Mouse (Mus musculus): ENCODE measurements around the gene Art1. TPM values are rescaled to one million over a fixed set of nuclear protein-coding genes. Genes with fewer than 3 reads are reported as not detected.

The Art1 gene
- polyA plus RNA-seq, 1 experiment, result 0.34 TPM

DNA sequence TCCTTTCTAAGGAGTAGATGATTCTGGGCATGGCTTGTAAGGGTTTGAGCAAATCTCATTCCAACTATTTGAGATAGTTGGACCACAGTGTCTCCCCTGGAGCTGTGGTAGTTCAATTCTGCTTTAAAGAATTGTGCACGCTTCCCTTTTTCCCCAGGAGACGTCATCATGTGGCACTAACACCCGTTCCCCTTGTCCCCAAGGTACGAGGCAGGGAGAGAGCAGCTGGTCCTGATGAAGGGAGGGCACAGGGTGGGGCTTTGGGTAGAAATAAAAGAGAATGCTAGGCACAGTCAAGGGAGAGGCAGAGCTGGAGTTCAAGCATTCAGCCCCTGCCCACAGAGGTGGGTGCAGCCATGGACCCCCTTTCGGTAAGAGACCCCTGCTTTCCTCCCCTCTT is 18.7 kb upstream of the Art1 start, which contains the start of gene Trpc2:
Gene Trpc2 (plus strand): TSS at position 301 of the 400 bp plus-strand sequence.
- DNase-seq (ENCODE audit: low read depth), result no peak
- TF ChIP-seq CTCF (IDR thresholded peaks at IDR 0.05; ENCODE audit: borderline replicate concordance, extremely low read depth, insufficient read depth, insufficient read length), result no peak
- no peak for TF ChIP-seq POLR2A (IDR thresholded peaks at IDR 0.05; ENCODE audit: borderline replicate concordance, extremely low read depth, insufficient read depth, insufficient read length, poor library complexity, severe bottlenecking)

- TF ChIP-seq CTCF (IDR thresholded peaks at IDR 0.05; ENCODE audit: borderline replicate concordance, extremely low read depth, insufficient read depth, insufficient read length) (no peak), POLR2A (IDR thresholded peaks at IDR 0.05; ENCODE audit: borderline replicate concordance, extremely low read depth, insufficient read depth, insufficient read length, poor library complexity, severe bottlenecking) (no peak)
- DNase-seq (ENCODE audit: low read depth), result no peak
Measured at GRCm38 (mm10) chr7:102084041-102084696, 17.4 kb upstream of the Art1 start.

GRCm38 (mm10) chr7:102087336-102087735 is 14.2 kb upstream of the Art1 start:
- no peak for DNase-seq (ENCODE audit: low read depth)

DNA sequence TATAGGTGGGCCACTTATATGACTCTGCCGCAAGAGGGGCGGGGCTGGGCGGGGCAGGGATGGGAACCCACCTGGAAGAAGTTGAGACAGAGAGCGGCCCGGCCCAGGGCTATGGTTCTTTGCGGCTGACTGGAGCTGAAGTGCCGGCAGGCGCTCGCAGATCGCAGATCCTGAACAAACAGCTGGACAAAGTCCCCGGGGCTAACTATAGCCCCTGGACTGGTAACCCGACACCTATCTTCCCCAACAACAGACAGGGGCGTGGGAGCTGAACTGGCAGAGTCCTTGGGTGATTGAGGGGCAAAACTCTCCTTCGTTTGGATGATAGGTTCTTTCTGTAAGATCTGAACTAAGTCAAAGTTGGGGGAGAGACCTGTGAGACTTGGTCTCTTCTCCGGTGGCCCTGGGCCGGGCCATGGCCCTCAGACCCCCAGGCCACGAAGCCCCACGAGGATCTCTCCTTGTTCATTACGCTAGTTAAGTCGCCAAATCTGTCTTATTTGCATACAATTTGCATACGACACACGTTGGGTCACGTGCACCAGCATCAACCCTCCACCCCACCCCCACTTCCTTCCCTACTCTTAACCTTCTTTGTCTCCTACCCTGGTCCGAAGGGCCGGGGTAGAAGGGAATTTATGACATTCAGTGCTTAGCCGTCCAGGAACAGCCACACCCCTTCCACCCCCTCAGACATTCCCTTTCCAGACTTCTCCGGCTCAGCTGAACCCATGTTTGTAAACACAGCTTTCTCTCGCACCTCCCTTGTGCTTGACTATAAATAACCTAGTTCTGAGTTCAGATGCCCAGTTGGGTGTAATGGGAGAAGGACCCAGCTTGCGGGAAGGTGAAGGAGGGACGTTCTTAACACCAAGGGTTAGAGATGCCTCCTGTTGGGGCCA is 1.5 kb upstream of the Art1 start:
- peak; percentile 66 for DNase-seq (ENCODE audit: low read depth)
- no peak for TF ChIP-seq CTCF (IDR thresholded peaks at IDR 0.05; ENCODE audit: borderline replicate concordance, extremely low read depth, insufficient read depth, insufficient read length)
- no peak for TF ChIP-seq POLR2A (IDR thresholded peaks at IDR 0.05; ENCODE audit: borderline replicate concordance, extremely low read depth, insufficient read depth, insufficient read length, poor library complexity, severe bottlenecking)

More at GRCm38 (mm10) chr7:102087336-102087735, 14.2 kb upstream of the Art1 start:
- TF ChIP-seq POLR2A (IDR thresholded peaks at IDR 0.05; ENCODE audit: borderline replicate concordance, extremely low read depth, insufficient read depth, insufficient read length, poor library complexity, severe bottlenecking) (no peak), CTCF (IDR thresholded peaks at IDR 0.05; ENCODE audit: borderline replicate concordance, extremely low read depth, insufficient read depth, insufficient read length) (no peak)

DNA sequence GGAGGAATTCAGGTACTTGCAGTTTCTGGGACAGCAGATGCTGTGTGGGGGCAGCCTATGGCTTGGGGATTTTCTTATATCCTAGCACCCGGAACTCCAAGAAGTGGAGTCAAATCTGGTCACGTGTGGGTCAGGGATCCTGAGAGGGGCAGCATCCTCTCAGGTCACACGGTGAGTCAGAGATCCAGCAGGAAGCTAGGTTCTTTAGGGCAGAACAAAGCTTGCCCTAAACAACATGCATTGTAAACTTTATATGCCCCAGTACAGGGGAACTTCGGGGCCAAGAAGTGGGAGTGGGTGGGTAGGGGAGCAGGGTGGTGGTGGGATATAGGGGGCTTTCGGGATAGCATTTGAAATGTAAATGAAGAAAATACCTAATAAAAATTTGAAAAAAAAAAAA is 675 bp upstream of the Art1 start:
- TF ChIP-seq CTCF (IDR thresholded peaks at IDR 0.05; ENCODE audit: borderline replicate concordance, extremely low read depth, insufficient read depth, insufficient read length) (no peak), POLR2A (IDR thresholded peaks at IDR 0.05; ENCODE audit: borderline replicate concordance, extremely low read depth, insufficient read depth, insufficient read length, poor library complexity, severe bottlenecking) (no peak)
- no peak for DNase-seq (ENCODE audit: low read depth)

GRCm38 (mm10) chr7:102102241-102102640 is 698 bp downstream of the Art1 start:
- TF ChIP-seq POLR2A (IDR thresholded peaks at IDR 0.05; ENCODE audit: borderline replicate concordance, extremely low read depth, insufficient read depth, insufficient read length, poor library complexity, severe bottlenecking) (no peak), CTCF (IDR thresholded peaks at IDR 0.05; ENCODE audit: borderline replicate concordance, extremely low read depth, insufficient read depth, insufficient read length) (no peak)
- DNase-seq (ENCODE audit: low read depth), result peak; percentile 7

- TF ChIP-seq POLR2A (IDR thresholded peaks at IDR 0.05; ENCODE audit: borderline replicate concordance, extremely low read depth, insufficient read depth, insufficient read length, poor library complexity, severe bottlenecking) (no peak), CTCF (IDR thresholded peaks at IDR 0.05; ENCODE audit: borderline replicate concordance, extremely low read depth, insufficient read depth, insufficient read length) (no peak)
- DNase-seq (ENCODE audit: low read depth), result no peak
Measured at GRCm38 (mm10) chr7:102102696-102103095, 1.2 kb downstream of the Art1 start.

DNA sequence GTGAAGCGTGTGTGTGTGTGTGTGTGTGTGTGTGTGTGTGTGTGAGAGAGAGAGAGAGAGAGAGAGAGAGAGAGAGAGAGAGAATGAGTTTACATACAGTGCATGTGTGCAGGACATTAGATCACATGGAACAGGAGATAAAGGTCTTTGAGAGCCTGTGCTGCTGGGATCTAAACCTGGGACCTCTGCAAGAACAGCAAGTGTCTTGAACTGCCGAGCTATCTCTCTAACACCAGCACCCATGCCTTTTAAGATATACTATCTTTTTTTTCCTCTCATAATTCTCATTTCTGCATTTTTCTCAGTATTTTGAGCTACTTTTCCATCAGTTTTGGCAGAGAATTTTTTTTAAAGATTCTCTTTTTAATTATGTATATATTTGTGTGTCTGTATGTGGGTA is 2.0 kb downstream of the Art1 start:
- no peak for DNase-seq (ENCODE audit: low read depth)
- TF ChIP-seq CTCF (IDR thresholded peaks at IDR 0.05; ENCODE audit: borderline replicate concordance, extremely low read depth, insufficient read depth, insufficient read length) (no peak), POLR2A (IDR thresholded peaks at IDR 0.05; ENCODE audit: borderline replicate concordance, extremely low read depth, insufficient read depth, insufficient read length, poor library complexity, severe bottlenecking) (no peak)

- DNase-seq (ENCODE audit: low read depth), result no peak
- no peak for TF ChIP-seq CTCF (IDR thresholded peaks at IDR 0.05; ENCODE audit: borderline replicate concordance, extremely low read depth, insufficient read depth, insufficient read length)
- no peak for TF ChIP-seq POLR2A (IDR thresholded peaks at IDR 0.05; ENCODE audit: borderline replicate concordance, extremely low read depth, insufficient read depth, insufficient read length, poor library complexity, severe bottlenecking)
Measured at GRCm38 (mm10) chr7:102104126-102104525, 2.6 kb downstream of the Art1 start.

GRCm38 (mm10) chr7:102106700-102107141 is 5.2 kb downstream of the Art1 start:
- no peak for TF ChIP-seq CTCF (IDR thresholded peaks at IDR 0.05; ENCODE audit: borderline replicate concordance, extremely low read depth, insufficient read depth, insufficient read length)
- peak; percentile 27 for DNase-seq (ENCODE audit: low read depth)

GRCm38 (mm10) chr7:102108206-102108605 is 6.7 kb downstream of the Art1 start:
- DNase-seq (ENCODE audit: low read depth), result no peak

More at GRCm38 (mm10) chr7:102108206-102108605, 6.7 kb downstream of the Art1 start:
- no peak for TF ChIP-seq POLR2A (IDR thresholded peaks at IDR 0.05; ENCODE audit: borderline replicate concordance, extremely low read depth, insufficient read depth, insufficient read length, poor library complexity, severe bottlenecking)
- no peak for TF ChIP-seq CTCF (IDR thresholded peaks at IDR 0.05; ENCODE audit: borderline replicate concordance, extremely low read depth, insufficient read depth, insufficient read length)
